Mouse (Mus musculus) heart, adult 2 months (tissue): ENCODE data around the gene Chd3.

Experiments
- CTCF ChIP-seq: fragments of 200-600 bp; IDR thresholded peaks from 2 replicates; pipeline ENCODE4 v1.8.1; 2022; ENCODE audit warnings: antibody characterized with exemption, mild to moderate bottlenecking, moderate library complexity
- EP300 ChIP-seq: fragments of 200-500 bp; IDR thresholded peaks from 2 replicates; pipeline ENCODE4 v1.6.1; 2011; ENCODE audit warnings: low read depth, low read length, control low read depth; ENCODE audit not compliant: insufficient read depth
- POLR2A ChIP-seq: fragments of 200-500 bp; IDR thresholded peaks from 2 replicates; pipeline ENCODE4 v1.6.1; 2011; ENCODE audit warnings: mild to moderate bottlenecking, low read depth, low read length, control low read depth; ENCODE audit not compliant: insufficient read depth

GRCm38 (mm10) chr11:69305291-69305690 is 63.9 kb downstream of the Chd3 start:
- no peak for TF ChIP-seq CTCF
- TF ChIP-seq EP300 = no peak
- TF ChIP-seq POLR2A = no peak
